Mouse (Mus musculus) CH12.LX (cell line): ENCODE results near the gene Srebf2. TPM values are rescaled to one million over a fixed set of nuclear protein-coding genes. Genes with fewer than 3 reads are reported as not detected.

Experiments
- DNase-seq: peaks from one replicate; pipeline ENCODE4 v3.0.0-alpha.2; 2013; ENCODE audit errors: extremely low read depth
- H3K27ac ChIP-seq: 2 replicates; pipeline ENCODE4 v1.5.1; 2012; ENCODE audit warnings: low read depth, mild to moderate bottlenecking, control low read depth, moderate library complexity; ENCODE audit not compliant: insufficient read depth
- H3K27me3 ChIP-seq: replicated peaks from 2 replicates; pipeline ENCODE3; 2012; ENCODE audit warnings: inconsistent platforms
- H3K36me3 ChIP-seq, 2 experiments: replicated peaks in 1 of 2; 2 replicates each; pipeline versions ENCODE3 to v1.6.1; 2012; ENCODE audit warnings: inconsistent platforms in 1 of 2, low read length in 1 of 2, mild to moderate bottlenecking in 1 of 2, mixed read lengths in 1 of 2, moderate library complexity in 1 of 2; ENCODE audit not compliant: control insufficient read depth in 1 of 2, insufficient read depth in 1 of 2
- H3K4me1 ChIP-seq, 2 experiments: 2 replicates each; pipeline ENCODE4 v1.6.1; 2012; ENCODE audit warnings: inconsistent platforms in 1 of 2, moderate library complexity in 1 of 2; ENCODE audit not compliant: insufficient read depth in 2 of 2, control insufficient read depth in 1 of 2
- H3K4me2 ChIP-seq: 2 replicates; pipeline ENCODE4 v1.6.1; 2012; ENCODE audit warnings: low read depth, mild to moderate bottlenecking, control low read depth; ENCODE audit not compliant: poor library complexity, insufficient read depth, severe bottlenecking
- H3K4me3 ChIP-seq, 3 experiments: fragments of 150-350 bp in 1 of 3; sonication (generic) in 1 of 3; replicated peaks in 1 of 3; 2 replicates each; pipeline versions ENCODE3 to v1.5.1; 2011 to 2012; ENCODE audit warnings: low read depth in 2 of 3, low read length in 2 of 3, mild to moderate bottlenecking in 2 of 3, moderate library complexity in 2 of 3, control low read depth in 1 of 3, improper control_type of control experiment in 1 of 3, inconsistent platforms in 1 of 3, mixed read lengths in 1 of 3; ENCODE audit not compliant: poor library complexity in 1 of 3
- H3K79me2 ChIP-seq: replicated peaks from 2 replicates; pipeline ENCODE4 v1.6.1; 2012; ENCODE audit warnings: mild to moderate bottlenecking, moderate library complexity; ENCODE audit not compliant: control insufficient read depth, poor library complexity, insufficient read depth, severe bottlenecking; ENCODE audit errors: extremely low read depth
- H3K9ac ChIP-seq: 2 replicates; pipeline ENCODE4 v1.6.1; 2012; ENCODE audit warnings: low read depth, mild to moderate bottlenecking, control low read depth, moderate library complexity; ENCODE audit not compliant: insufficient read depth
- H3K9me3 ChIP-seq: replicated peaks from 2 replicates; pipeline ENCODE3; 2012; ENCODE audit warnings: low read length, inconsistent platforms, mixed read lengths
- BHLHE40 ChIP-seq: IDR thresholded peaks from 2 replicates; pipeline ENCODE4 v1.6.1; 2011; ENCODE audit warnings: mild to moderate bottlenecking, low read depth, low read length, improper control_type of control experiment
- CHD1 ChIP-seq: IDR thresholded peaks from 2 replicates; pipeline ENCODE4 v1.6.1; 2012; ENCODE audit warnings: low read depth, low read length, improper control_type of control experiment, inconsistent platforms
- EP300 ChIP-seq: IDR thresholded peaks from 2 replicates; pipeline ENCODE4 v1.6.1; 2011; ENCODE audit warnings: low read length, improper control_type of control experiment
- GABPA ChIP-seq: IDR thresholded peaks from 2 replicates; pipeline ENCODE4 v1.6.1; 2012; ENCODE audit warnings: low read depth, low read length, improper control_type of control experiment, inconsistent platforms; ENCODE audit not compliant: insufficient replicate concordance
- JUND ChIP-seq: conservative IDR thresholded peaks from 2 replicates; pipeline ENCODE4 v1.6.1; 2011; ENCODE audit warnings: low read depth, low read length, improper control_type of control experiment
- KAT2A ChIP-seq: IDR thresholded peaks from 2 replicates; pipeline ENCODE4 v1.6.1; 2012; ENCODE audit warnings: low read length, improper control_type of control experiment, inconsistent platforms; ENCODE audit not compliant: insufficient replicate concordance
- MAX ChIP-seq: IDR thresholded peaks from 2 replicates; pipeline ENCODE4 v1.6.1; 2011; ENCODE audit warnings: low read length, improper control_type of control experiment
- MAZ ChIP-seq: IDR thresholded peaks from 2 replicates; pipeline ENCODE4 v1.6.1; 2012; ENCODE audit warnings: low read depth, mild to moderate bottlenecking, inconsistent platforms, low read length, improper control_type of control experiment, moderate library complexity
- NRF1 ChIP-seq: IDR thresholded peaks from 2 replicates; pipeline ENCODE4 v1.6.1; 2014; ENCODE audit warnings: low read depth, mild to moderate bottlenecking, inconsistent platforms, low read length, improper control_type of control experiment, moderate library complexity
- PAX5 ChIP-seq: IDR thresholded peaks from 2 replicates; pipeline ENCODE4 v1.6.1; 2012; ENCODE audit warnings: low read length, inconsistent platforms, mixed read lengths
- POLR2AphosphoS2 ChIP-seq: IDR thresholded peaks from 2 replicates; pipeline ENCODE4 v1.6.1; 2011; ENCODE audit warnings: low read depth, low read length, improper control_type of control experiment
- RAD21 ChIP-seq: IDR thresholded peaks from 2 replicates; pipeline ENCODE4 v1.6.1; 2011; ENCODE audit warnings: low read depth, mild to moderate bottlenecking, low read length, improper control_type of control experiment, moderate library complexity
- RCOR1 ChIP-seq: conservative IDR thresholded peaks from 2 replicates; pipeline ENCODE4 v1.6.1; 2012; ENCODE audit warnings: low read depth, mild to moderate bottlenecking, inconsistent platforms, low read length, improper control_type of control experiment
- TCF12 ChIP-seq: IDR thresholded peaks from 2 replicates; pipeline ENCODE4 v1.6.1; 2014; ENCODE audit warnings: low read depth, mild to moderate bottlenecking, inconsistent platforms, low read length, improper control_type of control experiment
- USF1 ChIP-seq: IDR thresholded peaks from 2 replicates; pipeline ENCODE4 v1.6.1; 2014; ENCODE audit warnings: low read depth, mild to moderate bottlenecking, inconsistent platforms, low read length, improper control_type of control experiment
- USF2 ChIP-seq: conservative IDR thresholded peaks from 2 replicates; pipeline ENCODE4 v1.6.1; 2011; ENCODE audit warnings: low read depth, low read length, improper control_type of control experiment
- ZC3H11A ChIP-seq: IDR thresholded peaks from 2 replicates; pipeline ENCODE4 v1.6.1; 2012; ENCODE audit warnings: low read depth, mild to moderate bottlenecking, inconsistent platforms, low read length, improper control_type of control experiment
- ZKSCAN1 ChIP-seq: IDR thresholded peaks from 2 replicates; pipeline ENCODE4 v1.6.1; 2012; ENCODE audit warnings: low read depth, inconsistent platforms, low read length, improper control_type of control experiment, borderline replicate concordance
- ZMIZ1 ChIP-seq: IDR thresholded peaks from 2 replicates; pipeline ENCODE4 v1.6.1; 2012; ENCODE audit warnings: low read depth, mild to moderate bottlenecking, inconsistent platforms, low read length, improper control_type of control experiment
- dilution Hi-C: fragments of 300-500 bp; cut with MboI; formaldehyde crosslinking; loops from 2 replicates; pipeline ENCODE4 v1.14.3; 2020; ENCODE audit warnings: low sequenced_read_pairs; ENCODE audit not compliant: extremely low pct_unique_long_range_greater_than_20kb, extremely low pct_ligation_motif_present
- in situ Hi-C: fragments of 300-500 bp; cut with MboI; formaldehyde crosslinking; loops from 3 replicates; pipeline ENCODE4 v1.14.3; 2019; ENCODE audit warnings: low sequenced_read_pairs, low pct_ligation_motif_present, low pct_unique_long_range_greater_than_20kb, mixed read lengths
- polyA plus RNA-seq: library from polyadenylated mRNA; unstranded; fragments of >175 nt; gene quantifications from 2 replicates; pipeline ENCODE4 v1.2.1, GENCODE M21; 2012; ENCODE audit warnings: low read depth; ENCODE audit not compliant: insufficient read length
- total RNA-seq, 2 experiments: library from RNA; depleted of rRNA; stranded (reverse); fragments of 300-350 nt in 1 of 2; fragments of >200 nt in 1 of 2; gene quantifications; 2 replicates each; pipeline ENCODE4 v1.2.3; 2012 to 2014

Gene Srebf2
- total and polyA plus RNA-seq, 3 experiments, result 94.3 to 253 (median 159) TPM

DNA sequence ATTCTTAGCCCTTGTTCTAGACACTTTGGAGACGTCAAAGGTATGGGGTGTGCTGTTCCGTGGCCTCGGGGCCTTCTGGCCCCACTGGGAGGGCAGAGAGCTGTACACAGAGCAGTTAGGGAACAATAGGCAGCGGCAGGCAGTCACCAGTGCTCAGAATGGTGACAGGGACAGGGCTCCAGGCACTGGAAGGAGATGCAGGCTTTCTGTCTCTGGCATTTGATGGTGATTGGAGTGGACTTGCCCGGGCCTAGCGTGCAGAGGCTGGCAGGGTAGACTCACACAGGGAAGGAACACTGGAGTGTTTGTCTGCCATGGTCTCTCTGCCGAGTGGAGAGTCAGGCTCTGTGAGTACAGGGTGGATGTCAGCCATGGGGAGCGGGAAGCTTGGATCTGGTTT lies 45.6 kb downstream of the Srebf2 start:
- H3K27me3 ChIP-seq, result no peaks in the 10 kb centered on the region
- H3K36me3 ChIP-seq, result peaks cover 84 to 100% of the 10 kb centered on the region in 2 experiments
- peaks cover 2% of the 10 kb centered on the region for H3K9me3 ChIP-seq
- H3K27ac ChIP-seq, result peak overlapping the region; percentile 9; the same call in 1 of the 2 replicates
- H3K4me2 ChIP-seq, result no peak overlapping the region
- DNase-seq, result no peak
- H3K4me3 ChIP-seq, result no peak overlapping the region
- dilution Hi-C loops, result no loop called here
- in situ Hi-C loops, result no loop called here
- H3K79me2 ChIP-seq, result peaks cover 8% of the 10 kb centered on the region
- H3K4me1 ChIP-seq, result no peaks in the 10 kb centered on the region
- TF ChIP-seq JUND (no peak), ZKSCAN1 (no peak), EP300 (no peak), ZC3H11A (no peak), PAX5 (no peak)
- no peak overlapping the region for H3K9ac ChIP-seq

DNA sequence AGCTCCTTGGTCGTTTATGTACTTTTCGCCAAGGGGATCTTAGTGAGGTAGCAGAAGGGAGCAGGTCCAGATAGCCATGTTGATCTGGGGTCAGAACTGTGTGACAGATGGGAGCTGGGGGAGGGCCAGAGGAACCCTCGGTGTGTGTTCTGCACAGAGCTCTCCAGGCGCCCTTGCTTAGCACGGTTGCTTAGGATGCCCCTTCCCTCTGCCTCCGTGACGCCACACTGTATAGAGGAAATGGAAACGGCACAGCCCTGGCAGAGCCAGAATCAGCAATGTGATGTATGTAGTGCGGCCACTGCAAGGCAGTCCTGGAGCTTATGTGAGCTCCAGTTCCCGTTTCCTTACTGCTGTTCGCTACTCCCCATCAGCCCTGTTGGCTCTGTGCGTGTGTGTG lies 49.3 kb downstream of the Srebf2 start:
- H3K79me2 ChIP-seq, result 0 out of 2 replicates have a peak, but pooled peaks cover 1% of the 10 kb centered on the region
- in situ Hi-C loops, result no loop called here
- no peak overlapping the region for H3K4me3 ChIP-seq
- dilution Hi-C loops, result no loop called here
- no peaks in the 10 kb centered on the region for H3K9me3 ChIP-seq
- H3K27ac ChIP-seq, result no peak overlapping the region
- H3K9ac ChIP-seq, result no peak overlapping the region
- no peaks in the 10 kb centered on the region for H3K27me3 ChIP-seq
- TF ChIP-seq POLR2AphosphoS2 (no peak), RAD21 (no peak), BHLHE40 (no peak), KAT2A (no peak), CHD1 (no peak), USF1 (no peak), TCF12 (no peak), ZKSCAN1 (no peak), MAX (no peak), MAZ (no peak), RCOR1 (no peak), NRF1 (no peak), ZC3H11A (no peak), ZMIZ1 (no peak), USF2 (no peak), JUND (no peak), GABPA (no peak), PAX5 (no peak)
- H3K4me1 ChIP-seq, result no peaks in the 10 kb centered on the region
- no peak overlapping the region for H3K4me2 ChIP-seq
- H3K36me3 ChIP-seq, result peaks cover 94 to 99% of the 10 kb centered on the region in 2 experiments
- no peak for DNase-seq
